Mouse (Mus musculus) embryonic fibroblast, embryonic 13.5 days (primary cell): Measurements from ENCODE around the gene Clk1.

ENCODE experiments used
- CTCF ChIP-seq: IDR thresholded peaks from 2 replicates; pipeline ENCODE4 v1.5.1; 2011; ENCODE audit warnings: mild to moderate bottlenecking, control low read depth, low read length, moderate library complexity, borderline replicate concordance; ENCODE audit not compliant: insufficient read depth
- POLR2A ChIP-seq: IDR thresholded peaks from 2 replicates; pipeline ENCODE4 v1.6.1; 2011; ENCODE audit warnings: low read depth, mild to moderate bottlenecking, control low read depth, low read length, moderate library complexity

DNA sequence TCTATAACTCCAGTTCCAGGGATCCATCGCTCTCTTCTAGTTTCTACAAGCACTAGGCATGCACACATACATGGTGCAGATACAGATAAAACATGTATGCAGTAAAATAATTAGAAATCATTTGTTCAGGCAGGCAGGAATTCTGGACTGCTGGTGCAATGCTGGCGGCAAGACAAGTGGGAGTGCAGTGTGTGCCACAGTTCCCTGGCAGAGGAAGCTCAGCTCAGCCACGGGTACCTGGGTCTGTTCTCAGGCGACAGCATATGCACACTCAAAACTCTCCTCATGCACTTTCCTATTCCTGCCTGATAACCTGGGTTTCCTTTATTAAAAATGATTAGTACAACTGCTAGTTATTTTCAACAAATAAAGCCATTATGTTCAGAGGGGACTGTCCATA is 41.2 kb upstream of the Clk1 start:
- no peak for TF ChIP-seq CTCF
- no peak for TF ChIP-seq POLR2A
